Mouse (Mus musculus) stomach, postnatal 0 days (tissue): ENCODE measurements around the gene Gm14085. TPM values are rescaled to one million over a fixed set of nuclear protein-coding genes. Genes with fewer than 3 reads are reported as not detected.
"Not testable (repeated sequence)": the region's sequence is repeated elsewhere in the genome, so short reads cannot be mapped to it uniquely, and the experiment has no call there.

ENCODE experiments used
- ATAC-seq: fragments of 200-750 bp; cut with Nextera tagmentation; 2 replicates; pipeline ENCODE4 v1.8.0; 2017; ENCODE audit not compliant: low FRiP score, low TSS enrichment
- DNase-seq: peaks from one replicate; pipeline ENCODE4 v3.0.0-alpha.2; 2016; ENCODE audit warnings: low spot score
- H3K27ac ChIP-seq: fragments of 300-500 bp; sonication (generic); replicated peaks from 2 replicates; pipeline ENCODE4 v1.5.1; 2014; ENCODE audit warnings: mild to moderate bottlenecking, control low read depth
- H3K27me3 ChIP-seq: fragments of 300-500 bp; sonication (generic); 2 replicates; pipeline ENCODE4 v1.6.1; 2014; ENCODE audit warnings: low read length; ENCODE audit not compliant: control insufficient read depth, insufficient read depth
- H3K36me3 ChIP-seq: fragments of 300-500 bp; sonication (generic); 2 replicates; pipeline ENCODE4 v1.6.1; 2014; ENCODE audit warnings: low read length, mixed read lengths; ENCODE audit not compliant: control insufficient read depth, insufficient read depth
- H3K4me1 ChIP-seq: fragments of 300-500 bp; sonication (generic); replicated peaks from 2 replicates; pipeline ENCODE4 v1.6.1; 2014; ENCODE audit warnings: antibody characterized with exemption; ENCODE audit not compliant: control insufficient read depth, insufficient read depth
- H3K4me2 ChIP-seq: fragments of 300-500 bp; sonication (generic); replicated peaks from 2 replicates; pipeline ENCODE4 v1.6.1; 2014; ENCODE audit warnings: low read depth, mild to moderate bottlenecking, control low read depth, moderate library complexity
- H3K4me3 ChIP-seq: fragments of 300-500 bp; sonication (generic); 2 replicates; pipeline ENCODE4 v1.5.1; 2014; ENCODE audit warnings: low read depth, low read length, control low read depth
- H3K9ac ChIP-seq: fragments of 300-500 bp; sonication (generic); 2 replicates; pipeline ENCODE4 v1.6.1; 2014; ENCODE audit warnings: mild to moderate bottlenecking, low read length, control low read depth, mixed read lengths
- H3K9me3 ChIP-seq: fragments of 300-500 bp; sonication (generic); 2 replicates; pipeline ENCODE4 v1.6.1; 2016; ENCODE audit warnings: low read length; ENCODE audit not compliant: control insufficient read depth
- CTCF ChIP-seq: IDR thresholded peaks from 2 replicates; pipeline ENCODE4 v1.5.1; 2016; ENCODE audit warnings: antibody characterized with exemption, low read depth, mild to moderate bottlenecking, moderate library complexity
- EP300 ChIP-seq: optimal IDR thresholded peaks from 2 replicates; pipeline ENCODE3; 2016; ENCODE audit warnings: antibody characterized with exemption
- WGBS: fragments of 180-500 bp; shearing (Covaris S2); extraction: QIAGEN DNeasy Blood & Tissue Kit; methylation state at CpG from one replicate; pipeline ENCODE4 v1.1.7; 2014; 5-methylcytosine and 5-hydroxymethylcytosine counted together
- polyA plus RNA-seq: library from polyadenylated mRNA; unstranded; fragments of >200 nt; fragmentation: Nextera tagmentation; extraction: Ambion mirVana; gene quantifications from 2 replicates; pipeline ENCODE4 v1.2.1, GENCODE M21; 2015

The Gm14085 gene
- polyA plus RNA-seq, 1 experiment from 2014 or later = not detected

GRCm38 (mm10) chr2:122466901-122467300 lies 17.8 kb upstream of the Gm14085 start:
- Histone ChIP-seq H3K27me3 (no peaks in the 10 kb centered on the region), H3K27ac (no peak overlapping the region), H3K4me1 (no peaks in the 10 kb centered on the region; the same call in 1 of the 2 replicates), H3K9me3 (no peaks in the 10 kb centered on the region), H3K36me3 (no peaks in the 10 kb centered on the region), H3K4me2 (peak overlapping the region; percentile 90), H3K9ac (peak overlapping the region; percentile 53; the same call in 1 of the 2 replicates), H3K4me3 (peak overlapping the region; percentile 43)
- WGBS = 41% methylated on average over 11 of the region's 11 CpGs
- TF ChIP-seq EP300 (no peak), CTCF (no peak)
- no peak for ATAC-seq
- DNase-seq = no peak

DNA sequence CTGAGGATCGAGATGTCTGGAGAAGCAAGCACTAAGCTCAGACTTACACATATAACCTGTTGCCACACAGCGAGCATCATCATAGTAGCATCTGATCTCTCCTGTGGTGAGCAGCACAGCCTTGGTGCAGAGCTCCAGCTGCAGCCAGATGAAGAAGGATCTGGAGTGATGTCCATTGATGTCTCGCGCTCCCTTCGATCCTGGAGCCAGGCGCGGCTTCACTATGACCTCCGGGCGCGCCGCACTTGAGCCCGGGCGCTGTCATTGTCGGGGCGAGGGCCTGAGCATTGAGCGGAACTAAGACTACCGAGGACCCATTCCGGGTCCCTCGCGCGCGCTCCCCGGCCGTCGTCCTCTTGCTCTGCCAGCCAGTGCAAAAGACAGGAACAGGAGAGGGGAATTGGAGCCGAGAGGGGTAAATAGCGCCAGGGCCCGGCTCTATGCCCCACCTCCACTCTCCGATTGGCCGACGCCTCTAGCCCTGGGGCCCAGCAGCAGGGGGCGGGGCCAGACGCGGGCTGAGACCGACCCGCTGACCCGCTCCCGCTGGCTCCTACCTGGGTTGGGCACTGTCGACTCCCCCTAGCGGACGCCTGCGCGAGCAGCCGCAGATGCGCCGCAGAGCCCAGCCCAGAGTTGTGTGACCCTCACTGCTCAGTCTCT lies 17.3 kb upstream of the Gm14085 start:
- peak overlapping the region; percentile 90 for H3K4me2 ChIP-seq
- H3K4me1 ChIP-seq = no peaks in the 10 kb centered on the region; the same call in 1 of the 2 replicates
- no peaks in the 10 kb centered on the region for H3K36me3 ChIP-seq
- WGBS = under 1% methylated on average over 44 of the region's 46 CpGs
- TF ChIP-seq CTCF (peak; percentile 87), EP300 (no peak)
- DNase-seq (peak; percentile 96), ATAC-seq (peak; percentile 100)
- peak overlapping the region; percentile 53 for H3K9ac ChIP-seq
- H3K9me3 ChIP-seq = no peaks in the 10 kb centered on the region
- no peaks in the 10 kb centered on the region for H3K27me3 ChIP-seq
- H3K27ac ChIP-seq = no peak overlapping the region
- peak overlapping the region; percentile 43 for H3K4me3 ChIP-seq

DNA sequence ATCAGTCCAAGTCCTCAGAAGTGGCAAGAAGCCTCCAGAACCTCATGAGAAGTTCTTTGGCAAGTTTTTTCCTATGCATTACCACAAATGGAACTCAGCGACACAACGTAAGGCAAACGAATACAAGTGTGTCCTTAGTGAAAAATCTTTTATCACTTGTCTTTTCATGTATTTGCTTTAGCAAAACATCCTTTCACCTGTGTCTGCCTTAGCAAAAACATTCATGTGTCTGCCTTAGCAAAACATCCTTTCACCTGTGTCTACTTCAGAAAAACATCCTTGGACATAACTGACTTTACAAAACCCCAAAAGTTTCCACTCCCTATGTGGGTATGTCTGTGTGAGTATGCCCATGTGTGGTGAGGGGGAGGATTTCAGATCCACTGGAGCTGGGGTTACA lies 15.5 kb upstream of the Gm14085 start:
- no peak overlapping the region for H3K4me3 ChIP-seq
- H3K4me2 ChIP-seq = no peak overlapping the region
- no peak for ATAC-seq
- H3K36me3 ChIP-seq = no peaks in the 10 kb centered on the region
- no peaks in the 10 kb centered on the region for H3K27me3 ChIP-seq
- H3K4me1 ChIP-seq = no peaks in the 10 kb centered on the region; the same call in 1 of the 2 replicates
- H3K9me3 ChIP-seq = no peaks in the 10 kb centered on the region
- TF ChIP-seq CTCF (no peak), EP300 (no peak)
- 90% methylated on average over 3 of the region's 3 CpGs for WGBS
- H3K27ac ChIP-seq = no peak overlapping the region
- no peak for DNase-seq
- no peak overlapping the region for H3K9ac ChIP-seq

DNA sequence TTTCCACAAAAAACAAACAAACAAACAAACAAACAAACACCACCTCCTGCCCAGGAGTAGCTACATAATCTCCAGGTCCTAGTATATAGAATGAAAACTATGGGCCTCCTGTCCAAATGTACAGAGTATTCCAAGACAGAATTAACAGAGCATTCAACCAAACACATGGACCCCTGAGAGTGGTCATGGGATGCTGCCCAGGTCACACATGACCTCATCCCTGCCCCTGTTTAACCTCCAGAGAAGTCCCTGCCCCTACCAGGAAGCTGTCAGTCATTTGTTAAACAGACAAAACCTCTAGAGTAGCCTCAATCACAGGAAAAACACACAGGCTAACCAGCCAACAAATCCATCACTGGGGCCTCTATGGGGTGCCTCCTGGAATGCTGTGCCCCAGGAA lies 8.2 kb upstream of the Gm14085 start:
- TF ChIP-seq CTCF = no peak
- TF ChIP-seq EP300 = no peak
- DNase-seq (no peak), ATAC-seq (no peak)
- no peaks in the 10 kb centered on the region for H3K36me3 ChIP-seq
- no peak overlapping the region for H3K9ac ChIP-seq
- no peaks in the 10 kb centered on the region for H3K4me1 ChIP-seq
- no peak overlapping the region for H3K4me2 ChIP-seq
- no peak overlapping the region for H3K27ac ChIP-seq
- no peak overlapping the region for H3K4me3 ChIP-seq
- H3K27me3 ChIP-seq = no peaks in the 10 kb centered on the region
- no peaks in the 10 kb centered on the region for H3K9me3 ChIP-seq

DNA sequence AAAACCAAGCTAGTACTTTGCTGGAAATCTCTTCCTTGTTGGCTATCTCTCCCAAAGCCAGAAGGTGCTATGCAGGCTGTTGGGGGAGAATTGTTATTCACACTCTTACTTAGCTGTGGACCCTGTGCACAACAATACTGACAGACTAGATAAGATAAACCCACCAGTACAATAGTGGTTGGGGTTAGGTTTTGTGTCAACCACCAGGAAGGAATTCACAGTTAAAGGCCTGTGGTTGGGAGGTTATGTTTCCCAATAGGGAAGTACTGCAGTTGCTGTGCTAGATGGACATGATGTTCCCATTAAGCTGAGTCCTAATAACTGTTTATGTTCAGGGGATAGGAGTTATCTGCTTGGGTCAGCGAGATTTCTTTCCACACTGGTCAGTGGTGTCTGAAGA lies 954 bp upstream of the Gm14085 start:
- not testable (repeated sequence) for ATAC-seq, H3K9ac ChIP-seq, H3K27ac ChIP-seq, H3K4me1 ChIP-seq, H3K27me3 ChIP-seq, H3K36me3 ChIP-seq, DNase-seq, H3K9me3 ChIP-seq, H3K4me2 ChIP-seq, H3K4me3 ChIP-seq
- WGBS = 63% methylated on average over 1 of the region's 1 CpGs

DNA sequence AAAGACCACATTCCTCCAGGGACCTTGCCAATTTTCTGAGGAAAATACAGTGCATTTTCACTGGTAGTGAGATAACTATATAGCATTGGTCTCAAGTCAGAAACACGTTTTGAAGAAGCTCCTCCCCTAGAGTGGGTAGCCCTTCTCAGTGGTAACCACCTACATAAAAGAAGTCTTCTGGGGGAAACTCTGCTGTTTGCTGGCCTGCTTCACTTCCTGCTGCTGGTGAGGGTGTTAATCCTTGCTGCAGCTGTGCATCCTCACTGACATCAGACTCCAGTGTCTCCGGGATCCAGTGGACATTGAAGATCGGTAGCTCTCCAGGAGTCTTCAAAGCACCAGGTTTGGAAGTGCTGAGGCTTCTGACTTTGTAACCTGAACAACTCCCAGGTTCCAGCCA lies 913 bp downstream of the Gm14085 start:
- H3K27ac ChIP-seq, H3K4me3 ChIP-seq, ATAC-seq, H3K9me3 ChIP-seq, H3K4me1 ChIP-seq, H3K36me3 ChIP-seq, H3K27me3 ChIP-seq, DNase-seq, H3K4me2 ChIP-seq, H3K9ac ChIP-seq: not testable (repeated sequence)
- WGBS = 41% methylated on average over 2 of the region's 3 CpGs

DNA sequence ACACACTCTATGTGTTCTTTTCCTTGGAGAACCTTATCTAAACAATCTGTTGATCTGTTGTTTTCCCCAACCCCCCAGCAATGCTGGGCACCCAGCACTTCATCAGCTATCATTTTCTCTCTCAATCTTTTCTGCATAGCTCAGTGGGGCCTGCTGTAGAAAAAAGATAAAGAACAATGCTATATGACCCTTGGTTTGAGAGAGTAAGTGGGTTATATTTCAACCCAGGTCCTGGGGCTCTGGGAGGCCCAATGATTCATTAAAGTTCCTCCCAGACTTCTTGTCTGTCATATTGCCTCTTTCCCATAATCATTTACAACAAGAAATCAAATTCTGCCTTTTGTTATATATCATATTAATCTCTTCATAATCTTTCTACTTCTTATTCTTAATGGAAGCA lies 1.4 kb downstream of the Gm14085 start:
- not testable (repeated sequence) for DNase-seq, H3K36me3 ChIP-seq, H3K4me2 ChIP-seq, H3K9me3 ChIP-seq, H3K27me3 ChIP-seq, H3K4me3 ChIP-seq, H3K27ac ChIP-seq, H3K4me1 ChIP-seq, ATAC-seq, H3K9ac ChIP-seq
